In genomic region chr9:62541182-62541581, GRCm38 (mm10) we compare ENCODE assay signal across 9 mouse cellular contexts. TPM values are rescaled to one million over a fixed set of nuclear protein-coding genes. Genes with fewer than 3 reads are reported as not detected.
DNase-seq lines count a peak whose midpoint lies in the region; ATAC-seq and TF ChIP-seq lines count a peak whose summit lies in the region.
"Had no signal": no experiment of that assay in that cellular context is flagged by ENCODE, and none has a peak within 500 bp of the region (broad histone marks: within the 10 kb centered on the region; RNA-seq: fewer than 3 reads in every experiment).

No protein-coding gene starts in this region.

- ATAC-seq in hindbrain, embryonic 16.5 days, result 0 out of 2 replicates have a peak, but pooled peaks have one; percentile 7
- ATAC-seq in stomach, postnatal 0 days (ENCODE audit: low FRiP score, low TSS enrichment), result no peak

- DNase-seq in lung, postnatal 10 days, result peak; percentile 73
- DNase-seq in lung, adult 18-20 months, result no peak
- no peak for DNase-seq in embryonic facial prominence, embryonic 10.5 days (ENCODE audit: low spot score)
- DNase-seq in stomach, postnatal 0 days (ENCODE audit: low spot score), result peak; percentile 45
- no peak for DNase-seq in kidney, postnatal 25 days
- no peak for DNase-seq in kidney, adult 9 months
- no peak for DNase-seq in adrenal gland, adult 2 months

- peaks cover 39% of the 10 kb centered on the region for H3K4me1 ChIP-seq in embryonic facial prominence, embryonic 10.5 days
- peaks cover 46% of the 10 kb centered on the region for H3K4me1 ChIP-seq in hindbrain, embryonic 16.5 days (ENCODE audit: control insufficient read depth, insufficient read depth, low read depth, low read length)
- H3K4me1 ChIP-seq in stomach, postnatal 0 days (replicated peaks; ENCODE audit: control insufficient read depth, insufficient read depth), result peaks cover 3% of the 10 kb centered on the region; the same call in 1 of the 2 replicates

- H3K4me3 ChIP-seq in embryonic facial prominence, embryonic 10.5 days, result no peak overlapping the region
- H3K4me3 ChIP-seq in hindbrain, embryonic 16.5 days (ENCODE audit: low read length), result no peak overlapping the region
- no peak overlapping the region for H3K4me3 ChIP-seq in stomach, postnatal 0 days (ENCODE audit: low read depth, low read length)

- WGBS in embryonic facial prominence, embryonic 10.5 days, result 51% methylated on average over 8 of the region's 8 CpGs
- WGBS in hindbrain, embryonic 16.5 days, result 20% methylated on average over 8 of the region's 8 CpGs
- WGBS in stomach, postnatal 0 days, result 45% methylated on average over 8 of the region's 8 CpGs

- no peak for TF ChIP-seq CTCF in stomach, postnatal 0 days (IDR thresholded peaks at IDR 0.05; ENCODE audit: low read depth)

- peak overlapping the region; percentile 43 for H3K9ac ChIP-seq in hindbrain, embryonic 16.5 days (ENCODE audit: low read depth, low read length)
- H3K9ac ChIP-seq in stomach, postnatal 0 days (ENCODE audit: low read length), result no peak overlapping the region

- no peaks in the 10 kb centered on the region for H3K36me3 ChIP-seq in embryonic facial prominence, embryonic 10.5 days (replicated peaks)
- no peaks in the 10 kb centered on the region for H3K36me3 ChIP-seq in hindbrain, embryonic 16.5 days (ENCODE audit: control insufficient read depth, insufficient read depth, low read length)
- no peaks in the 10 kb centered on the region for H3K36me3 ChIP-seq in stomach, postnatal 0 days (ENCODE audit: control insufficient read depth, insufficient read depth, low read length)

- H3K9me3 ChIP-seq in embryonic facial prominence, embryonic 10.5 days, result no peaks in the 10 kb centered on the region
- no peaks in the 10 kb centered on the region for H3K9me3 ChIP-seq in hindbrain, embryonic 16.5 days (ENCODE audit: control insufficient read depth, low read length)
- no peaks in the 10 kb centered on the region for H3K9me3 ChIP-seq in stomach, postnatal 0 days (ENCODE audit: control insufficient read depth, low read length)
- H3K9me3 ChIP-seq: megakaryocyte, embryonic 14.5 days had no signal

- TF ChIP-seq EP300 in stomach, postnatal 0 days (optimal IDR thresholded peaks at IDR 0.05), result no peak

- peak overlapping the region; percentile 74 for H3K27ac ChIP-seq in embryonic facial prominence, embryonic 10.5 days (replicated peaks)
- peak overlapping the region; percentile 87 for H3K27ac ChIP-seq in hindbrain, embryonic 16.5 days (ENCODE audit: low read depth, low read length)
- H3K27ac ChIP-seq in stomach, postnatal 0 days (replicated peaks), result 0 out of 2 replicates have a peak overlapping the region, but pooled peaks have one; percentile 18

- H3K27me3 ChIP-seq in embryonic facial prominence, embryonic 10.5 days (replicated peaks; ENCODE audit: low read depth, poor library complexity, severe bottlenecking), result peaks cover 77% of the 10 kb centered on the region
- H3K27me3 ChIP-seq in hindbrain, embryonic 16.5 days (replicated peaks; ENCODE audit: control insufficient read depth, insufficient read depth, low read length), result no peaks in the 10 kb centered on the region
- no peaks in the 10 kb centered on the region for H3K27me3 ChIP-seq in stomach, postnatal 0 days (ENCODE audit: control insufficient read depth, insufficient read depth, low read length)

- H3K4me2 ChIP-seq in hindbrain, embryonic 16.5 days (ENCODE audit: low read length), result peak overlapping the region; percentile 35
- no peak overlapping the region for H3K4me2 ChIP-seq in stomach, postnatal 0 days (replicated peaks; ENCODE audit: low read depth)

RNA-seq across cellular contexts. Expression of gene Coro2b, which starts 4.3 kb away (rescaled TPM):
- polyA plus RNA-seq in embryonic facial prominence, embryonic 10.5 days (2016; fragmentation: Nextera tagmentation; extraction: Ambion mirVana), result 7.6 and 9.5 TPM in 2 replicates
- 37.5 and 46.2 TPM in 2 replicates for polyA plus RNA-seq in hindbrain, embryonic 16.5 days (2015; fragmentation: Nextera tagmentation; extraction: Ambion mirVana)
- 4.9 and 5.4 TPM in 2 replicates for polyA plus RNA-seq in stomach, postnatal 0 days (2015; fragmentation: Nextera tagmentation; extraction: Ambion mirVana)
- 10 to 100 TPM; 13.1 to 15.3 TPM for total RNA-seq in adrenal gland, adult 2 months (2021)
- 14.3 and 15.5 TPM in 2 replicates for polyA plus RNA-seq in adrenal gland, adult 2 months (2012; rRNA removed)

Comparison
In these comparisons a context has a peak if more than half of its experiments do, and no peak if none do; other contexts are left out.
1. DNase-seq: peak in lung, postnatal 10 days (single experiment) and stomach, postnatal 0 days (single experiment); none in lung, adult 18-20 months (0 of 2), embryonic facial prominence, embryonic 10.5 days (single experiment), kidney, postnatal 25 days (0 of 2), kidney, adult 9 months (single experiment) and adrenal gland, adult 2 months (single experiment).
2. H3K27ac ChIP-seq: peak in every context shown above with its lines; median percentile 87 in hindbrain, embryonic 16.5 days; 74 in embryonic facial prominence, embryonic 10.5 days; 18 in stomach, postnatal 0 days.